Mouse (Mus musculus): Measurements from ENCODE around the gene Ttc23.

GRCm38 (mm10) chr7:67740382-67740781 lies 93.2 kb downstream of the Ttc23 start:
- no peak for TF ChIP-seq EP300 (IDR thresholded peaks at IDR 0.05; ENCODE audit: low read depth)
- no peak for TF ChIP-seq CTCF (IDR thresholded peaks at IDR 0.05; ENCODE audit: low read depth)

All from liver, embryonic 14.5 days (tissue).